Mouse (Mus musculus) erythroid progenitor cell, adult 5-6 weeks (primary cell): ENCODE measurements around the gene Scaf11. TPM values are rescaled to one million over a fixed set of nuclear protein-coding genes. Genes with fewer than 3 reads are reported as not detected.
"Not testable (repeated sequence)": the region's sequence is repeated elsewhere in the genome, so short reads cannot be mapped to it uniquely, and the experiment has no call there.

ENCODE experiments used
- ATAC-seq: replicated peaks from 2 replicates; pipeline ENCODE4 v1.8.0; 2016; ENCODE audit warnings: moderate number of reproducible peaks, mild to moderate bottlenecking, moderate TSS enrichment, inconsistent platforms; ENCODE audit not compliant: poor library complexity, low FRiP score, severe bottlenecking
- total RNA-seq, 2 experiments: library from RNA; stranded (forward) in 1 of 2; stranded (reverse) in 1 of 2; fragments of 150-400 nt in 1 of 2; fragments of 186-747, 209-891 nt in 1 of 2; gene quantifications; 2 replicates each; pipeline versions ENCODE4 v1.2.3 to v1.2.4; 2015 to 2017; ENCODE audit warnings: low replicate concordance in 2 of 2

The Scaf11 gene
- total RNA-seq, 2 experiments from 2014 or later, result 91.4 to 122 TPM

DNA sequence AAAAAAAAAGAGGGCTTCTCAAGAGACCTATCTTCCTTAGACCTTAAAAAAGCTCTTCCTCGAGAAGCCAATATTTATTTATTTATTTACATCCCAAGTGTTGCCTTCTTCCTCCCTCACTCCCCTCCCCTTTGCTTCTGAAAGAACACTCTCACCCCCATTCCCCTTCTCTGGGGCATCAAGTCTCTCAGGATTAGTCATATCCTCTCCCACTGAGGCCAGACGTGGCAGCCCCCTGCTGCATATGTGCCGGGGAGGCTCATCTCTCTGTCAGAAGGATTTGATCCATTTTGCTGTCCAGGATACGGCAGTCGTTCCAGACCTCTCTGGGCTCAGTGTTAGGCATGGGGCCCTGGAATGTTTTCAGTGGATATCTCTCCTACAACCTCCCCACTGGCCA is 7.2 kb upstream of the Scaf11 start:
- ATAC-seq, result no peak

DNA sequence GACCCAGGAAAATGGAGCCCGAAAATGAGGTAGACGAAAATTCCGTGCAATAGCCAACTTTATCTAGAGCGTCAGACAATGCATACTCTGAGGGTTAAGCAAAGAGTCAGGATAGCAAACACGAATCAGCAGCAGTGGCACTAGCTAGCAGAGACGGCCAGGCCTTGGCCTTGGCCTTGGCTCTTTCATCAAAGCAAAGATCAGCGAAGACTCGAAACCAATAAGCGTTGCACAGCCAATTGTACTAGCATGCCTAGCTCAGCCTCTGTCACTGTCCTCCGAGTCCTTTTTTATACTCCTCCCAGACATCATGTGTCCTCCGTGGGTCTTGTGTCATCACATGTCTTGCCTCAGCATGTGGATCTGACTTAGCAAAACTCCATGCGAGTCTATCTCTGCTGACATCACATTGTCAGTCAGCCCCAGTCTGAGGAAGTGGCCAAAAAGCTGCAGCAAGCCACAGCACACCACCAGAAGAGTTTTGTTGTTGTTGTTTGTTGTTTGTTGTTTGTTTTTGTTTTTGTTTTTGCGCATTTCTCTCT is 5.8 kb upstream of the Scaf11 start:
- ATAC-seq, result no peak

DNA sequence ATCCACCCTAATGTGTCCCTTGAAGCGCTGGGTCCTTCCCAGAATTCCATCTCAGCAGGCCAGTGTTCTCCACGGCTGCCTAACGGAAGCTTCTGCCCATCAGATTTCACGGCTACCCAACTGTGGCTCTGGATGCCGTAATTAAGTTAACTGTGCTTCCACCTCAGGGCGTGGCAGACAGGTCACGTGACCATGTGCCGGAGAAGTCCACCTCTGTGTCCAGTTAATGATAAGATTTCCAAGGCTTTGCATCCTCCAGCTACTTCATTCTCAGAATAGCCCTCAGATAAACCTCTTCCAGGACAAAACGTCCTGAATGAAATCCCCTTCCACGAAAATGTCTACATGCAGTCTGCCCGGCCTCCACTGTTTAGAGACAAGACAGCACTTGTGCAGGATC is 4.4 kb upstream of the Scaf11 start:
- ATAC-seq, result no peak

DNA sequence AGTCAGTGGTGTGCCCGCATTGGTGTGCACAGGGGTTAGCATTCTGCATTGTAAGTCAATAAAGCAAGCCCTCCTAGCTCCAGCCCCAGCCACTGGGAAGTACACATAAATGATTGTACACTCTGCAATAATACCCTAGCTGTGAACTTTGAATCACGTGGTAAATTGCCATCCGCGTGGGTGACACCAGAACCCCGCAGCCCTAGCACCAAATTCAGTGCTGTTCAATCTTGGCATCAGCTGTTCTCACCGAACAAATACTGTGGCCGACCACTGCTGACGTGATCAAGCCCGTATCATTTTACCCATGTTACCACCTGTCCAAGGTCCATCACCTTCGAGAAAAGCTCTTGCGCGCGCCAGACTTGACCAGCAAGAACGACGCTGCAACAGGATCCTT is 3.2 kb upstream of the Scaf11 start:
- ATAC-seq, result no peak

DNA sequence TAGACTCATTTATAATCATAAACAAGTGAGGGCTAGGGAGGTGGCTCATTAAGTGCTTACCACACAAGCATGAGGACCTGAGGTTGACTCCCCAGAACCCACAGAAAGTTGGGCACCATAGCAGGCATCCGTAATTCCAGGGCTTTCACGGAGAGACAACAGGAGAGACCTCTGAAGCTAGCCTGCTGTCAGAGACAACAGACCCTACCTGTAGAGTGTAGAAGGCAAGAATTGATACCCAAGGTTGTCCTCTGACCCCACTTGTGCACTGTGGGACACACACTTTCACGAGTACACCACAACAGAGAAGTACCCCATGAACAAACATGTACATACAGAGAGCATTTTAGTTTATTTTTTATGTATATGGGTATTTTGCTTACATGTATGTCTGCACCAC is 2.0 kb upstream of the Scaf11 start:
- ATAC-seq, result no peak

DNA sequence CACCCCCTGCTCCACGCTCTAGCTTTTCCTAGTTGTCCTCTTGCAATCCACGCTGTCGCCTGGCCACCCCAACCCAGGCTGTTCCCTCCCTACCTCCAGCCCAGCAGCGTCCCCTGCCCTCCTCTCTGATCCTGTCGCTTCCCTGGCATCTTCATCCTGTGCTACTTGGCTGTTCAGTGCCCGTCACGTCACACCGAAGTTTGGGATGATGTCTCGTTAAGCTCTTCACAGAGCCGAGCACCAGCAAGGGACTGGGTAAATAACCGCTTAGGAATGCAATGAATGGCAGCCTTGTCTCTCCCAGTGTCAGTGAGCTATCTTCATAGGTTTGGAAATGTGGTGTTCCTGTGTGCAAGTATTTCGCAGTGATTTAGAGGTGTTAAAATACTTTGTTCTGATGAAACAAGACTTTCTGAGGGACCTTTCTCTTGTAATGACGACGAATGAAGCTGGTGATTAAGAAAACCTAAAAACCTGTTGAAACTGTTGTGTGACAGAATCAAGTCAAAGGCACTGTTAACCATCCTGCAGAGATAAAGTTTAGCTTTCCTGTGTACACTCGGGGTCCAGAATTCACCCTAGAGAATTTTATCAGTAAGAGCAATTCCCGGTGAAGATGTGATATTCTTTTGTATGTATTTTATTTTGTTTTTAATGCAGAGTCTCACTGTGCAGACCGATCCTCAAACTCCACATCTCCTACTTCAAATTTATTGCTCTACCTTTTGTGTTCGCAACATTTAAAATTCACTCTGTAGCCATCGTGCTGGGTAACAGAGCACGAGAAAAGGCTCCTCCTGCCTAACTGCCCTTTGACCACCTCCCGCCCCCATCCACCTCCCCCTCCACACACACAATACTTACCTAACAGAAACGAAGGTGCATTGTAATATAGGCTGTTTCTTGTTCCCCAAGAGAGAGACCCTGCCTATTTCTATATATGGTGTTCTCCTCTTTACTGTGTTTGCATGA is 1.2 kb upstream of the Scaf11 start:
- ATAC-seq, result peak; percentile 41

DNA sequence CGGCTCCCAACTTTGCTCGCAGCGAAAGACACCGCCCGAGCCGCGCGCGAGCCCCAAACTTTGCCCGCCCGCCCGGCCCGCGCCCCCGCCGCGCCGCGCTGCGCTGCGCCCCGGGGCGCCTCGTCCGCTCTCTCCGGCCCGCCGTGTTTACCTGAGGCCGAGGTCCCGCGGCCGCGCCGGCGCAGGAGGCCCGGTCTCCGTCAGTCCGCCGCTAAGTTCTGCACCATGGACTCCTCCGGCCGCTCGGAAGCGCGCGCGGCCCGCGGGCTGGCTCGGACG is 253 bp downstream of the Scaf11 start:
- no peak for ATAC-seq

DNA sequence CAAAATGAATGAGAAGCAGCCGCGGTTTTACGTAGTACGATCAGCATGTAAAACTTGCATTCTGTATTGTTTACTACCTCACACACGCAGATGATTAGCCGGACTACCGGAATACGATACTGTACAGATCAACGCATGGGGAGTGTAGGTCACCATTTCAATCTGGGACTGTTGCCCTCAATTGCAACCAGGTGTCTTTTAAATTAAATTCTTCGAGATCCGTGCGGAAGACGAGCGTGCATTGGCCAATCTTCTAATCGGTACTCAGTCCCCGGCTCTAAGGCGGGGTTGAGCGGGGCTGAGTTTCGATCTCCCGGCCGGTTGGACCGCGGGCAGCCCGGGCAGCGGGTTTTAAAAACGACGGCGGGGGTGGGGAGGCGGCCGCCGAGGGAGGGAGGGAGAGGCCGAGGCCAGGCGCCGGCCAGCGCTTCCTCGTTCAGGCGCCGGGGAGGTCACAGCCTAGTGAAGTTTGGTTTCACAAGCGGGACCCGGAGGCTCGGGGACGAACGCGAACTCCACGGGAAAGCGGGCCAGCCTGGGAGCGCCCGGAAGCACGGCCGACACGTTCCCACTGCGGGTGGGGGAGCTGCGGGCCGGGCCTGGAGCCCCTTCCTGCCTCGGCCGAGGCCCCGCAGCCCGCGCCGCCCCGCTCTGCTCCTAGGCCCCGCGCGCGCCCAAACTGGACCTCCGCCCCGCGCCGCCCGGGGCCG is 747 bp downstream of the Scaf11 start:
- ATAC-seq, result peak; percentile 50

DNA sequence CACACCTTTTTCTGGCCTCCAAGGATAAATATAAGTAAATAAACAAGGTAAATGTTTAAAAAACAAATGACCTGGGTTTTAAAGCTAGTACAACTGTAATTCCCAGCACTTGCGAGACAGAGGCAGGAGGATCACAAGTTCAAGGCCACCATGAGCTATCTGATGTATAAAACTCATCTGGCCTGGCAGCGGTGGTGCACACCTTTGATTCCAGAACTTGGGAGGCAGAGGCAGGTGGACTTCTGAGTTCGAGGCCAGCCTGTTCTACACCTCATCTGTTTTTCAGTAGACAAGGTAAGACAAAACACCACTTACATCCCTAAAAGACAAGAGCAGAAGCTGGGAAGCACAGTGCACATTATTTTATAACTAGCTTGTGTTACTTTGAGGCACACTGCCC is 2.4 kb downstream of the Scaf11 start:
- no peak for ATAC-seq

DNA sequence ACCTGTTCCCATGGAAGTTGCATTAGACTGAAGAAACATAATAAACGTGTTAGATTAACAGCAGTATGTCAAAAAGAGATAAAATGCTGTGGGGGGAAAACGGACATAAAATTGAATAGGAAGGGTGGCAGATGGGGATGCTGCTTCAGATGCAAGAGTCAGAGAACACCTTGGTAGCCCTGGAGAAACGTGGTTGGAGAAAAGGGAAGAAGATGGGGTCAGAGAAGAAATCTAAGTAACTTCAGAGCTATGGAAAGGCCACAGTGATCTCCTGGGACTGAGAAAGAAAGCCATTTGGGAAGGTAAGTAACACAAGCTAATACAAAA is 3.3 kb downstream of the Scaf11 start:
- no peak for ATAC-seq

DNA sequence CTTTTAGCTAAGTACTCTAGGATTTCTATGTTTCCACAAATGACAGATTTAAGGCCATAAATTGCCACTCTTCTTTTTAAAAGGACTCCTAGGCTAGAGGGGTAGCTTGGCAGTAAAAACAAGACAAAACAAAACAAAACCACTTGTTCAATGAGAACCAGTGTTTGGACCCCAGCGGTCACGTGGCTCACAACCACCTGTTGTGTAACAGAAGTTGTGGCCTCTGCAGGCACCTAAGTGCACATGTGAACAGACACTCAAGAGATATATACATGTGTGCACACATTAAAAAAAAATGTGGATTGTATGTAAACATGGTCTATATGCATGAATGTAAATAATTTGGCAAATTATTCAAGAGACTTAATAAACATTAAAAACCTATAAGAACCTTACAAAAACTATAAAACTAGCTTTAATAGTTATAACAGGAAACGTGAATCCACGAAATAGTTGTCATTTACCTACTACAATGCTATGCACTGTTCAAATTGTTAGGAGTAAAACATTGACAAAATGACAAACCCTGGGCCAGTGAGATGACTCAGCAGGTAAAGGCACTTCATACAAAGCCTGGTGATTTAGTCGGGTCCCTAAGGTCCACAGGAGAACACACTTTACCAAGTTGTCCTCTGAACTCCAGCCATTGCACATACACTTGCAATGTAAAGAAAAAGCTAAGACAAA is 3.8 kb downstream of the Scaf11 start:
- no peak for ATAC-seq

DNA sequence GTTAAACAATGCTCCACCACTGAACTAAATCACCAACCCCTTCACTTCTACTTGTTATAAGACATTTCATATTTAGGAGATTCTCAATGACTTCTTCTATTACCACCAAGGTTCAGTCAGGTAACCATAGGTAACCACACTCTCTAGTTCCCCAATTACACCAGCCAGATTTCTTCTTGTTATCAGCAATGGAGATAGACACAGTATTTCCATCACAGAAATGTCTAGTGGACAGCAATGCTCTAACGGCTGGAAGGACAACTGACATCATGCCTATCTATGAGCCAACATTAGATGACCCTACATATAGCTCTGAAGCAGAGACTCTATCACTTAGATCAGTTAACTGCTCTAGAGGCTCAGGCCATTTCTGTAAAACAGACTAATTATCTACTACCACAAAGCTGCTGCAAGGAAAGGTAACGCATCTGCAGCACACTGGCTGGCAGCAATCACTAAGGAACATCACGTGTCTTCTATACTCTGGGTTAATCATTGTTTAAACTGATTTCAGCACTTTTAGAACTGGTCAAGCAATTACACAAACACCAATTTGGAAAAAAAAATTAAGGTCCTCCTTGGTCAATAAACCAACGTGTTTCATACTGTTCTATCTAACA is 4.9 kb downstream of the Scaf11 start:
- no peak for ATAC-seq

DNA sequence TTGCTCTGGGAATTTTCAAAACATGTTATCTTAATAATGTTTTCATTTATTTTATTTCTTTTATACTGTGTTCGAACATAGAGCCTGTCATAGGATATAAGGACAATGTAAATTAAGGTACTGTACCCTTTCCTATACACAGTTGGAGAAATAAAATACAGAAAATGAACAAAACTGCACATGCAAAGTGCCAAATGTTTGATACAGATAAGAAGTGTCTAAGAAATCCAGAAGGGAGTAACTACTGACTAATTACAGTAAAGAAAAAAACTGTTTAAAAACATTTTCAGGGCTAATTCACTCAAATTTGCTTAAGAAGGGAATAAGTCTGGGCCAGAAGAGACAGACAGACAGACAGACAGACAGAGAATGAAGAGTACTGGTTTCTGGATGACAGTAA is 7.3 kb downstream of the Scaf11 start:
- ATAC-seq, result 0 out of 2 replicates have a peak, but pooled peaks have one; percentile 33

DNA sequence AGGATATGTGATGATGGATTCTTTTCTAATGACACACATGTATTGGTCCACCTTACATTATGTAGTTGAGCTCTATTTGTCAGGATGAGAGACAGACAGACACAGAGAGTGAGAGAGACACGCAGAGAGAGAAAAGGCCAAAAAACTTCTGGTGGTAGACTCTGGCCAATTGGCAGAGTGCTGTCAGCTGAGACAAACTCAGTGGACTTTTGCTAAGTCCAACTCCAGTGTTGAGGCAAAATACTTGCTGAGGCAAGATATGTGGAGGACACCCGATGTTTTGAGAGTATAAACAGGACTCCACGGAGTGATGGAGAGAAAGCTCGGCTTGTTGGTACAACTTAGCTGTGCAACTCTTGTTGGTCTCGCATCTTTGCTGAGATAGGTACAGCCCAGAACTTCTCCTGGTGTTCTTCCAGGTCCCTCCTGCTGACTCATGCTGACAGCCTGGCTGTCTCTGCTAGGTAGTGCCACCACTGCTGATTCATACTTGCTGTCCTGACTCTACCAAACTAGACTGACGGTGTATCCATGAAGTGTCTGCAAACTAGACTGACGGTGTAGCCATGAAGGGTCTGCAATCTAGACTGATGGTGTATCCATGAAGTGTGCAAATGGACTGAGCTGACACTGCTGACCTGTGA is 11.9 kb downstream of the Scaf11 start:
- ATAC-seq, result peak; percentile 93

DNA sequence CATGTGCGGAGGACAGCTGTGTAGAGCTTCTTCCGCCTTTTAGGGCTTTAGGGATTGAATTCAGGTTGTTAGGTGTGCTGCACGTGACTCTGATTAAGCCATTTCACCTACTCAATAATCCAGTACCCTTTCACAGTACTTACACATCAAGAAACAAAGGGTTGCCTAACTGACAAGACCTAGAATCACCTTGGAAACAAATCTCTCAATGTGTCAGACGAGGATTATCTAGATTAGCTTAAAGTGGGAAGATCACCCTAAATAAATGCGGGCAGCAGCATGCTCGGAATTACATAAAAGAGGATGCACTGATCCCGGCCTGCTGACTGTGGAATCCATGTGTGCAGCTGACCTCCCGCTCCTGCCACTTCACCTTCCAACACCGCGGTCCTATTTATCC is 13.9 kb downstream of the Scaf11 start:
- no peak for ATAC-seq

DNA sequence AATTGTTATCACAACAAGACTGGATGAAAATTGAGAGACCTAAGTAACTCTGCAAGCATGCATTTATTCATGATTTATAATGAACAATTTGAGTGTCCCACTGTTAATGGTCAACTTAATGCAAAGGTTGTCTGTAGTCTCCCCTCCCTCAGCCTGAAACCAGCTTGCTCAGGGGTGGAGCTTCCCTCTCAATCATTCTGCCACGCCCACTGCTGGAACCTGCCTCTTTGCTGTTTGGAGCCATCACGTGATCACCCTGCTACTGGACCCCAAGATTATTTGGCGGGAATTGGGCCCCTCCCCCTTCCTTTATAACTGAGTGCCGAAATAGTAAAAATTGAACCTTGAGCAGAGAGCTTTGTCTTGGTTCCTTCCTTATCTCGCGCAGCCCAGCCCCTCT is 19.2 kb downstream of the Scaf11 start:
- ATAC-seq, result not testable (repeated sequence)

DNA sequence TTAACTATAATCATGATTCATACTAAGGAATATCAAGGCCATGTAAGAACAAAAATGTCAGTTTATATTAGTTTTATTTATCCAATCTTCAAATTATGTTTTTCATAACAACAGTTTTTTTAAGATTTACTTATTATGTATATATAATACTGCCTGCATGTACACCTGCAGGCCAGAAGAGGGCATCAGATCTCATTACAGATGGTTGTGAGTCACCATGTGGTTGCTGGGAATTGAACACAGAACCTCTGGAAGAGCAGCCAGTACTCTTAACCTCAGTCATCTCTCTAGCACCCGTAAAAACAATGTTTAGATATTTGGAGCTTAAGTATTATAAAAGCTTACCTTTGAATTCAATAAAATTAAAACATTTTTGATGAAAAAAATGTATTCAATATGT is 26.4 kb downstream of the Scaf11 start:
- ATAC-seq, result no peak

DNA sequence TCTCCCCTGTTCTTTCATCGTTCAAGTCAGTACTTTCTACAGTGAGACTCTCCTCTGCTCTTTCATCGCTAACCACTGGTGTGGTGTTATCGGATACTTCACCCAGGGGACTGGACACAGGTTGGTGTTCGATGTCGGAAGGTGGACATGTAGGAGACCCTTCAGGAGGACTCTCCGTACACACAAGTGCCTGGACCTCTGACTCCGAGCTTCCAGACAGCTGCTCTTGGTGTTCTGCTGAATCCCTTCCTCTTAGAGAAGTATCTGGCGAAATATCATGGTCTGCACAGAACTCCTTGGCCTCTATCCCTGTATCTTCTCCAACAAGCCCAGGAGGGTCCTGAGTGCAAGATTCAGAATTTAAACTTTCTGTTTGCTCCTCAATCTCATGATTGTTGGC is 40.7 kb downstream of the Scaf11 start:
- ATAC-seq, result no peak

DNA sequence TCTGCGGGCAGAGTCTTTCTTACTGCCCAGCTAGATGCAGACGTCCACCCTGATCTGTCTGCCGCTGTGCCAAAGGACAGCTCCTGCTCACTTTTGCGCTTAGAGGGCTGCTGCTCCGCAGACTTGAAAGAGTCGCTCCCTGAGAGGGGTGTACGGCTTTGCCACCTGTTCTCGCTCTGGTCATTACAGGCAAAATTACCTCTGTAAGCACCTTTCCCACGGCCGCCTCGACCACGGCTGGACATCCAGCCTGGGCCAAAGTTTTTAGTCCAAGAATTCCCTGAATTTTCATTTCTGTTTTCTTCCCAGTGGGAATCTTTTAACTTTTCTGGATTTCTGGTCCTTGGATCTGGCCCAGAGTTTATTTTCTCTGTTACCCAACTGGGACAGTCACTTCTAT is 42.5 kb downstream of the Scaf11 start:
- ATAC-seq, result 0 out of 2 replicates have a peak, but pooled peaks have one; percentile 30

DNA sequence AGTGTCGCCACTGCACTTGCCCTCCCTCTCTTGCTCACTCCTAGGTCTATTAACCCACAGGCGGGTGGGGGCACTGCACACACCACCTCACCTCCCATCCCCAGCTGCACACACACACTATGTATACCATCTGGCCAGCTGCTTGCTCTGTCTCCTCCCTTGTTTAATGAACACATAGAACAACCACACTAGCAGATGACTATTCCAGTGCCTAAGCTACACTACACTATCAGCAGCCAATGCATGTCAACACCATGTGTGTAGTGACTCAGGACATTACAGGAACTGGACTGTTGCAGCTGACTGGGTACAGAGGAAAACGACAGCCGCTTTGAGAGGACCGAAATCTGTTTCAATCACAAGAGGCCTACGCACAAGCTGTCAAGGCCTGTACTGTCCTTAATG is 51.9 kb downstream of the Scaf11 start:
- ATAC-seq, result no peak
